Mouse (Mus musculus) spleen, adult 18-20 months (tissue): Measurements from ENCODE around the gene Hs3st3b1.

Experiments used
- DNase-seq, 2 experiments: peaks; one replicate each; pipeline ENCODE4 v3.0.0; 2022; ENCODE audit warnings: mixed read lengths in 2 of 2

The Hs3st3b1 gene

GRCm38 (mm10) chr11:63879261-63879660, 42.8 kb downstream of the Hs3st3b1 start:
- no peak for DNase-seq

- DNase-seq = no peak
Measured at GRCm38 (mm10) chr11:63878616-63879015, 43.5 kb downstream of the Hs3st3b1 start.

GRCm38 (mm10) chr11:63862746-63863145, 59.3 kb downstream of the Hs3st3b1 start:
- no peak for DNase-seq

GRCm38 (mm10) chr11:63861982-63862381, 60.1 kb downstream of the Hs3st3b1 start:
- no peak for DNase-seq

GRCm38 (mm10) chr11:63851041-63851730, 70.9 kb downstream of the Hs3st3b1 start:
- no peak for DNase-seq

- DNase-seq = no peak
Measured at GRCm38 (mm10) chr11:63850261-63850660, 71.8 kb downstream of the Hs3st3b1 start.

- DNase-seq = no peak
Measured at GRCm38 (mm10) chr11:63845379-63845778, 76.7 kb downstream of the Hs3st3b1 start.

- DNase-seq = no peak
Measured at GRCm38 (mm10) chr11:63844701-63845100, 77.4 kb downstream of the Hs3st3b1 start.

GRCm38 (mm10) chr11:63837526-63837925, 84.6 kb downstream of the Hs3st3b1 start:
- no peak for DNase-seq
